Mouse (Mus musculus): ENCODE measurements at regions not wholly inside any gene's neighbourhood (a gene's known extent, or its start where the extent isn't known, plus 50 kb on each side); places are given as distances from the start of the nearest gene placed in this dataset.

DNA sequence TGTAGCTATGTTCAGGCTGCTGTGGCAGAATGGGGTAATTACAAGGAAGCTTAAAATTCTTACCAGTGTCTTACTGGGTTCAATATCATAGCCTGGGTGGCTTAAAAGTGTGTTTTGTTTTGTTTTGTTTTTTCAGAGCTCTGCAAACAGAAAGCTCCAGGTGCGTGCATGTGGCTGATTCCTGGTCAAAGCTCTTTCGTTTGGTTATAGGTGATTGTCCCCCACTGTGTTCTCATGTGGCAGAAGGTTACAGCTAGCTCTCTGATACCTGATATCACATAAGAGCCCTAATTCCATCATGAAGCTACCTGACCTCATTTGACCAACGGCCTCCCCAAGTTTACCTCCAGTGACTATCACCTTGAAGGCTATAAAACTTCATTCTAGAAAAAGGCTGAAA is 76.7 kb upstream of the Tlk1 start:
- TF ChIP-seq EP300 (optimal IDR thresholded peaks at IDR 0.05) (no peak), CTCF (IDR thresholded peaks at IDR 0.05; ENCODE audit: low read depth) (no peak)
